ENCODE assay signal across 29 mouse cellular contexts in the genomic region with DNA sequence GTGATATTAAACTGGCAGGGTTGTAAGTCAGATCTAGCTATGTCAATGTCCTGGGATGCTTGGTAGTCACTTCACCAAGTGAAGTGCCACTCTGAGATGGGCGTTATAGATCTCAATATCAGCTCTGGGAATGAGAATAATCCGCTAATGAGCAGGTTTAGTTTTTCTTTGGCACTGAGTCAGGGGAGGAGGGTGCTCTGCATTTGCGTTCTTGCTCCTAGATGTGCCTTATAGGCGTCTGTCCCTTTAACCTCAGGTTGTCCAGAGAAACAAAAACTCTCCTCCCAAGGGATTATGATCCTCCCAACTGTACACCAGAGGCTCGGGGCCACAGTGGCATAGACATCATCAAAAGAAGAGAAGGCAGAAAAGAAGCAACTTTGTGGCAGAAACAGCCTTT. TPM values are rescaled to one million over a fixed set of nuclear protein-coding genes. Genes with fewer than 3 reads are reported as not detected.
"Had no signal": no experiment of that assay in that cellular context is flagged by ENCODE, and none has a peak within 500 bp of the region (broad histone marks: within the 10 kb centered on the region; RNA-seq: fewer than 3 reads in every experiment).

A gene (plus strand): TSS at position 301 of the 400 bp plus-strand sequence.

- H3K4me3 ChIP-seq: embryonic facial prominence, embryonic 12.5 days; embryonic facial prominence, embryonic 13.5 days; erythroblast, embryonic 14.5 days; forebrain, embryonic 10.5 days; forebrain, embryonic 12.5 days; forebrain, embryonic 13.5 days; forebrain, embryonic 15.5 days; gastrocnemius, adult 2 months; heart, adult 2 months; heart, embryonic 10.5 days had no signal

- H3K4me1 ChIP-seq: embryonic facial prominence, embryonic 12.5 days; embryonic facial prominence, embryonic 13.5 days; forebrain, embryonic 10.5 days; forebrain, embryonic 12.5 days; forebrain, embryonic 13.5 days; forebrain, embryonic 15.5 days; heart, embryonic 10.5 days had no signal

- DNase-seq: cerebellum, adult 2 months; cerebellum, adult 8-10 months; cerebellum, adult 9-10 months; cerebellum, adult 9-11 months; cerebellum, postnatal 10 days; cerebellum, postnatal 14 days; cerebellum, postnatal 25 days; cerebellum, postnatal 36 days; embryo, embryonic 11 days; forebrain, postnatal 0 days; gastrocnemius, adult 2 months; gastrocnemius, postnatal 10 days; gastrocnemius, postnatal 14 days; gastrocnemius, postnatal 25 days; gastrocnemius, postnatal 36 days; heart, adult 11 months; heart, adult 18-20 months; heart, adult 2 months had no signal

- ATAC-seq: forebrain, embryonic 13.5 days; forebrain, embryonic 14.5 days; forebrain, embryonic 15.5 days; forebrain, embryonic 16.5 days; forebrain, postnatal 0 days had no signal

- H3K9me3 ChIP-seq: embryonic facial prominence, embryonic 12.5 days; embryonic facial prominence, embryonic 13.5 days; forebrain, embryonic 10.5 days; forebrain, embryonic 12.5 days; forebrain, embryonic 13.5 days; forebrain, embryonic 15.5 days; heart, embryonic 10.5 days had no signal

- H3K27me3 ChIP-seq: embryonic facial prominence, embryonic 12.5 days; embryonic facial prominence, embryonic 13.5 days; forebrain, embryonic 12.5 days; forebrain, embryonic 13.5 days; forebrain, embryonic 15.5 days had no signal

- H3K27ac ChIP-seq: embryonic facial prominence, embryonic 12.5 days; embryonic facial prominence, embryonic 13.5 days; forebrain, embryonic 10.5 days; forebrain, embryonic 12.5 days; forebrain, embryonic 13.5 days; forebrain, embryonic 15.5 days; gastrocnemius, adult 2 months; heart, adult 2 months; heart, embryonic 10.5 days had no signal

- H3K36me3 ChIP-seq: embryonic facial prominence, embryonic 12.5 days; embryonic facial prominence, embryonic 13.5 days; forebrain, embryonic 10.5 days; forebrain, embryonic 12.5 days; forebrain, embryonic 15.5 days; heart, embryonic 10.5 days had no signal

- H3K9ac ChIP-seq: embryonic facial prominence, embryonic 12.5 days; embryonic facial prominence, embryonic 13.5 days; forebrain, embryonic 12.5 days; forebrain, embryonic 13.5 days; forebrain, embryonic 15.5 days; forebrain, postnatal 0 days had no signal

- H3K4me2 ChIP-seq: embryonic facial prominence, embryonic 12.5 days; embryonic facial prominence, embryonic 13.5 days; forebrain, embryonic 12.5 days; forebrain, embryonic 13.5 days; forebrain, embryonic 15.5 days had no signal

RNA-seq across cellular contexts. Expression of the gene that starts here (rescaled TPM):
- polyA plus RNA-seq: cerebellum, adult 2 months; erythroblast, embryonic 14.5 days; forebrain, embryonic 13.5 days; forebrain, embryonic 14.5 days; forebrain, embryonic 15.5 days; forebrain, postnatal 0 days; gonadal fat pad, adult 2 months; heart, adult 2 months; heart, embryonic 10.5 days had no signal
